Mouse (Mus musculus) E14TG2a.4 (cell line): ENCODE measurements around the gene Hs6st1.

Source experiments
- H3K27me3 ChIP-seq: 2 replicates; pipeline ENCODE4 v1.6.1; 2014; ENCODE audit warnings: low read length, control low read depth; ENCODE audit not compliant: insufficient read depth
- H3K36me3 ChIP-seq: 2 replicates; pipeline ENCODE4 v1.6.1; 2014; ENCODE audit warnings: low read length, control low read depth; ENCODE audit not compliant: insufficient read depth
- H3K4me1 ChIP-seq: replicated peaks from 2 replicates; pipeline ENCODE4 v1.6.1; 2014; ENCODE audit warnings: low read depth, low read length, control low read depth
- H3K4me3 ChIP-seq: replicated peaks from 2 replicates; pipeline ENCODE4 v1.5.1; 2014; ENCODE audit warnings: mild to moderate bottlenecking, low read length
- H3K9me3 ChIP-seq: 2 replicates; pipeline ENCODE4 v1.6.1; 2014; ENCODE audit warnings: low read length, control low read depth
- CTCF ChIP-seq: conservative IDR thresholded peaks from 2 replicates; pipeline ENCODE4 v1.5.1; 2014; ENCODE audit warnings: low read length
- NANOG ChIP-seq: IDR thresholded peaks from 2 replicates; pipeline ENCODE4 v1.6.1; 2014; ENCODE audit warnings: borderline replicate concordance, low read length, mixed read lengths
- POU5F1 ChIP-seq: IDR thresholded peaks from 2 replicates; pipeline ENCODE4 v1.6.1; 2014; ENCODE audit warnings: low read length, borderline replicate concordance

The Hs6st1 gene

DNA sequence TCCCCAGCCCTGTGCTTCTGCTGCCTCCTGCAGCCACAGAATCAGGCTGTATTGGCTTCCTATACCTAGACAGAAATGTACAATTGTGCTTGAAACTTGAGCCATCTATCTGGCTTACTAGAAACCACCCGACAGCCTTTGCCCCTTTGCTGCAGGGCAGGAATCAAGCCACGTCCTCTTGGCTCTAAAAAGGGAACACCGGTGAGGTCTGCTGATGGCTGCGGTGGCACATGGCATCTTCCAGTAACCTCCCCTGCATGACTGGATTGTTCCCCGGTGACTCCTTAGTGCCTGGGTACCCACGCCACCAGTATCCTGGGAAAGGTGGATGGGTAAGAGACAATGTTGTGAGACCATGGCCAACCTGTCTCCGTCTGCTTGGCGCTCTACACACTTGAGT is 5.4 kb downstream of the Hs6st1 start:
- Histone ChIP-seq H3K4me1 (peaks cover 94% of the 10 kb centered on the region), H3K27me3 (no peaks in the 10 kb centered on the region), H3K4me3 (peak overlapping the region; percentile 96), H3K9me3 (no peaks in the 10 kb centered on the region), H3K36me3 (peaks cover 92% of the 10 kb centered on the region)
- no peak for TF ChIP-seq POU5F1
- no peak for TF ChIP-seq NANOG
- TF ChIP-seq CTCF = no peak

DNA sequence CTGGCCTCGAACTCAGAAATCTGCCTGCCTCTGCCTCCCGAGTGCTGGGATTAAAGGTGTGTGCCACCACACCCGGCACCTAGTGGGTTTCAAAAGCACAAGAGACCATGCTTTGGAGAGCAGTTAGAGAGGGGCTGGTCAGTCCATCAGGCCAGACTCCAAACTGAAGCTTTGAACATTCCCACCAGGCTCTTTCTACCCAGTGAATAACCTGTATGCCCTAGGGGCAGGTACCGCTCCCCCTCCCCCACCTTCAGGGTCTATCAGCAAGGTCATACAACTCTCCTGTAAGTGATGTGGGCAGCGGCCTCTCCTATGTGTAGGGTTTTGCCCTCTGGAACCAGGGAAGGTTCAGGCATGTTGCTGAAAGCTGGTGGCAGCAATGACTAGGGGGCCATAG is 6.0 kb downstream of the Hs6st1 start:
- Histone ChIP-seq H3K27me3 (no peaks in the 10 kb centered on the region), H3K36me3 (peaks cover 99% of the 10 kb centered on the region), H3K9me3 (no peaks in the 10 kb centered on the region), H3K4me1 (peaks cover 100% of the 10 kb centered on the region), H3K4me3 (0 out of 2 replicates have a peak overlapping the region, but pooled peaks have one; percentile 96)
- TF ChIP-seq NANOG = no peak
- no peak for TF ChIP-seq CTCF
- no peak for TF ChIP-seq POU5F1

DNA sequence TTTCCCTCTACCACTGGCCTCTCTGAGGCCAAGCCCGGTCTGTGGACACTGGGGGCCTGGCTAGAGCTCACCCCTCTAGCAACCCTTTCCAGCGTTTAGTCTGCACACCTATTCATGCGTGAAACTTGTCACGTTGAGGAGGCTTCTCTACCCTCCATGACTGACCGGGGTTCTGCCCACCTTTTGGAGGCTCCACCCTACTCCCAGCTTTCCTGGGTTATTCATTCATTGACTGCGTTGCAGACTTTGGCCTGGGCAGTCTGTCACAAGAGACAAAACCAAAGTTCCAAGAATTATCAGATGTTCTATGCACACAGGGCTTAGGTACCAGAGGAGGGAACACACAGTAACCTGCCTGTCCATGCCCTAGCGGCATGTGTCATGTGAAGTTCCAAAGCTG is 6.8 kb downstream of the Hs6st1 start:
- H3K4me3 ChIP-seq = no peak overlapping the region
- H3K9me3 ChIP-seq = no peaks in the 10 kb centered on the region
- H3K36me3 ChIP-seq = peaks cover 100% of the 10 kb centered on the region
- TF ChIP-seq CTCF (no peak), NANOG (no peak), POU5F1 (no peak)
- H3K4me1 ChIP-seq = peaks cover 100% of the 10 kb centered on the region
- H3K27me3 ChIP-seq = no peaks in the 10 kb centered on the region

DNA sequence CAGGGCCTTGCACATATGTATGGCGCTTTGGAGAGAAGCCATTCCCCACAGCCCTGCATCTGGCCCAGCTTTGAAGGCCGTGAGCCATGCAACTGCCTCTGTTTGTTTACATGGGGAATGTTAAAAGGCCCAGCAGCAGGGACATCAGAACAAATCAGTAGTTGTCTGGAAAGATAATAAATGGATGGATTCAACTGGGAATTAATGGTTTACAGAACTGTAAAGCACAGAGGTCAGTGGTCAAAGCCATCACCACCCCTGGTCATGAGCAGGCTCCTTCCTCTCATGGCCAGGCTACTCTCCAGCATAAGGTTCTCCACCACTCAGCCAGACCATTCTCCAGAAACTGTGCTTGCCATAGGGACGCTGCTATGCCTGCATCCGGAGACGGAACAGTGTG is 7.5 kb downstream of the Hs6st1 start:
- Histone ChIP-seq H3K4me1 (peaks cover 100% of the 10 kb centered on the region), H3K9me3 (no peaks in the 10 kb centered on the region), H3K4me3 (peak overlapping the region; percentile 24), H3K36me3 (peaks cover 100% of the 10 kb centered on the region), H3K27me3 (no peaks in the 10 kb centered on the region)
- TF ChIP-seq NANOG = no peak
- TF ChIP-seq POU5F1 = no peak
- TF ChIP-seq CTCF = no peak

DNA sequence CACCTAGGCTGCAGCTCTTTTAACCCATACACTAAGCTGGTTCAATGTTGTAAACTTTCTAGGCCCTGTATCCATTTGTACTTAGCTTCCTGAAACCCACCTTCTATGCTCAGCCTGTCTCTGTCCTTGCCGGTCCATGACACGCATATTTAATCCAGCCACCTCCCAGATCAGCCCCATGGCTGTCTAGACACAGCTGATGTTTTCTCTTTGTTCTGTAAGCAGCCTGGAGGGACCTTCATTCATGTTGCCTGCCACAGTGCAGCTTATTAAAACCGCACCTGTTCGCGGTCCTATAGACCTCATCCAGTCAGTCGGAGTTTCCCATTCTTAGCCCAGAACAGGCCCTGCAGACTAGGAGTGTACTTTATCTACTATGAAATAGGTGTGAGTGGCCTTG is 8.9 kb downstream of the Hs6st1 start:
- H3K4me1 ChIP-seq = peaks cover 100% of the 10 kb centered on the region
- 0 out of 2 replicates have a peak overlapping the region, but pooled peaks have one; percentile 24 for H3K4me3 ChIP-seq

DNA sequence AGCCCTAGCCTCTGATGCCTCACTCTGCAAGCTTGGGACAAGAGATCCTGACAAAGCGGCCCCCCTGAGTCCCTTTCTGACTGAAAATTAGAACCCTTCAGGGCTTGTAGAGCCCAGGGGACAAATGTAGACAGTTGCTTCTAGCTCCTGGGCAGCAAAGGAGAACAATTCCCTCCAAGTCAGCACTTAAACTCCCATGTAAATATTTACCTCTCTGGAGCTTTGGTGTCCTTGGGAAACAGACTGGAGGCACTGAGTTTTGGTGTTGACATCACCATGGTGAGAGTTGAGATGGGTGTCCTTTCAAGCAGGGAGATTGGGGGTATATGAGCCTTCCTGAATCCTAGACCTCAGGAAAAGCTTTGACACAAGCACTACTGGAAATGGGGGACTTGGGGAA is 10.1 kb downstream of the Hs6st1 start:
- no peak overlapping the region for H3K4me3 ChIP-seq
- peaks cover 100% of the 10 kb centered on the region for H3K36me3 ChIP-seq
- TF ChIP-seq NANOG = no peak
- TF ChIP-seq POU5F1 = no peak
- no peak for TF ChIP-seq CTCF
- H3K27me3 ChIP-seq = no peaks in the 10 kb centered on the region
- H3K4me1 ChIP-seq = peaks cover 100% of the 10 kb centered on the region
- H3K9me3 ChIP-seq = no peaks in the 10 kb centered on the region

More for the DNA sequence above, 8.9 kb downstream of the Hs6st1 start:
- peaks cover 100% of the 10 kb centered on the region for H3K36me3 ChIP-seq
- no peaks in the 10 kb centered on the region for H3K27me3 ChIP-seq
- H3K9me3 ChIP-seq = no peaks in the 10 kb centered on the region
- TF ChIP-seq NANOG = no peak
- no peak for TF ChIP-seq CTCF
- no peak for TF ChIP-seq POU5F1

DNA sequence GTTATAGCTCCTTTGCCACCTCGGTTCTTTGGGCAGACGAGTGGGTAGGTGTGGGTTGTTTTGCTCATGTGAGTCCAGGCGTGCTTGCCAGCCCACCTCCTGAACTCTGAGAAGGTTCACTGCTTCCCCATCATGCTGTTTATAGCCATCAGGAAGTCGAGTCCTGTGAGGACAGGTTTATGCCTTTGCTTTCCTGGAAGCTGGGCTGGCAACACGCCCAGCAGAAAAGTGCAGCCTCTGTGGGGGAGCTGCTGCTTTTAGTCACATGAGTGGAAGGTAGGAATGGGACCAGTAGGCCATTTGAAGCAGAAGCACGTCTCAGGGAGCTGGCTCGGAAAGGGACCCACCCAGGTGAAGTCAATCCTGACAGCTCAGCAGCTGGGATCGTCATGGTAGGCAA is 11.5 kb downstream of the Hs6st1 start:
- Histone ChIP-seq H3K4me3 (no peak overlapping the region), H3K27me3 (no peaks in the 10 kb centered on the region), H3K9me3 (no peaks in the 10 kb centered on the region), H3K36me3 (peaks cover 100% of the 10 kb centered on the region), H3K4me1 (peaks cover 100% of the 10 kb centered on the region)
- TF ChIP-seq NANOG = no peak
- no peak for TF ChIP-seq POU5F1
- TF ChIP-seq CTCF = no peak

DNA sequence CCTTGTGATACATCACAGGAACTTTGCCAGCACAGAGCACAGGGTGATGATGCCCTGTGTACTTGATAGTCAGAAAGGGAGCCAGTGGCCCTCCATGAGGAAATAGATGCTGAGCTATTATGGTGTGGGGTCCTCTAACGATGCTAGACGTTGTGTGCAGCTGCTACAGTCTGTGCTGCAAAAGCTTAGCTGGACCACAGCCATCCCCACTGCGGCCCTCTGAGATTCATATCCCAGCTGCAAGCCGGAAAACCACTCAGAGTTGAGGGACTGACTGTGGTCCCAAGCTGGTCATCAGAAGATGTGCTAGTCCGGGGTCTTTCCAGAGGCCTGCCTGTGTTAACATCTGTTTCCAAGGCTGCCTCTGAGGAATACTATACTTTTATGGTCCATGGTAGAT is 12.8 kb downstream of the Hs6st1 start:
- Histone ChIP-seq H3K27me3 (no peaks in the 10 kb centered on the region), H3K9me3 (no peaks in the 10 kb centered on the region), H3K4me1 (peaks cover 99% of the 10 kb centered on the region), H3K4me3 (no peak overlapping the region), H3K36me3 (peaks cover 100% of the 10 kb centered on the region)
- TF ChIP-seq NANOG = no peak
- TF ChIP-seq POU5F1 = no peak
- no peak for TF ChIP-seq CTCF

DNA sequence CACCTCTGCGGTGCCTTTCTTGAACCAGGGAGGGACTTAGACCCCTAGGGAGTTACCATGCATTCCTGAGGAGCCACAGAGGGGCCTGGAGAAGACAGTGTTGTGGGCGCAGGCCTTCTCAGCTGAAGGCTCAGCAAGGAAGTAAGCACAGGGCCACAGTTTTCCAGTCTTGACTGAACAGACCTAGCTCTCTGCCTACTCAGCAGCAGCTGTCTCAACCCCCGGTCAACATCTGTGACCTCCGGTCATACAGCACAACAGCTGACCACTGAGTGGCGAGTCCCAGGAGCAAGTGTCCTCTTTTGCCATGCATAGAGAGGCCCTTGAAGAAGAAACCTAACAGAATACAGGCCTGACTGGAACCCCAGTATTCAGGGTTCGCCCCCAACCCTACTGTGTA is 14.0 kb downstream of the Hs6st1 start:
- H3K9me3 ChIP-seq = no peaks in the 10 kb centered on the region
- H3K36me3 ChIP-seq = peaks cover 100% of the 10 kb centered on the region
- H3K27me3 ChIP-seq = no peaks in the 10 kb centered on the region
- no peak overlapping the region for H3K4me3 ChIP-seq
- peaks cover 99% of the 10 kb centered on the region for H3K4me1 ChIP-seq
- TF ChIP-seq CTCF (no peak), NANOG (no peak), POU5F1 (no peak)
